Mouse (Mus musculus) ES-E14 (cell line): Measurements from ENCODE around the gene Dlx5.

Experiments used
- MAFK ChIP-seq: IDR thresholded peaks from 2 replicates; pipeline ENCODE4 v1.6.1; 2014; ENCODE audit warnings: mild to moderate bottlenecking, low read depth, low read length, inconsistent platforms; ENCODE audit not compliant: insufficient read depth
- ZNF384 ChIP-seq: IDR thresholded peaks from 2 replicates; pipeline ENCODE4 v1.6.1; 2012; ENCODE audit warnings: low read depth, low read length, inconsistent platforms

DNA sequence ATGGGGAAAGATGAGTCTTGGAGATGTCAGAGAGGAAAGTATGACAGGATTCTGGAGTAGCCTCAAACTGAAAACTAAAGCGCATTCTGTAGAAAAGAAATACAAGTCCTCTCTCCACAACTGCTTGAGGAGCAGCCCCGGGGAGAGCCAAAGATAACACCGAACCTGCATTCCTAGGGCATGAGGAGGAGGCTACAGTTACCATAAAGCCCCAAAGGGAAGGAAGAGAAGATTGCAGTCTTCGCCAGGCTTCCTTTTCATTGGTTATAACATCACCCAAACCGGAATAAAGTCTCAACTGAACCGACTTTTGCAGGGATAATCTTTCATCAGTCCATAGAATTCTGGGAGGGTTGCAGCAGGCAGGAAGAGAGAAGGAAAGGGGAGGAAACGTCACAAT lies 51.4 kb downstream of the Dlx5 start:
- TF ChIP-seq MAFK: no peak
- no peak for TF ChIP-seq ZNF384
